Mouse (Mus musculus): ENCODE data around the gene Cntfr.

The Cntfr gene

GRCm38 (mm10) chr4:41696930-41697841 is at the start of gene Cntfr:
Gene Cntfr, minus strand, starts transcription at chr4:41697089.
- peak; percentile 76 for DNase-seq (ENCODE audit: low read depth, low spot score)

- no peak for DNase-seq (ENCODE audit: low read depth, low spot score)
Measured at GRCm38 (mm10) chr4:41745021-41745420, 48.1 kb upstream of the Cntfr start.

GRCm38 (mm10) chr4:41744131-41744530 is 47.2 kb upstream of the Cntfr start:
- no peak for DNase-seq (ENCODE audit: low read depth, low spot score)

DNA sequence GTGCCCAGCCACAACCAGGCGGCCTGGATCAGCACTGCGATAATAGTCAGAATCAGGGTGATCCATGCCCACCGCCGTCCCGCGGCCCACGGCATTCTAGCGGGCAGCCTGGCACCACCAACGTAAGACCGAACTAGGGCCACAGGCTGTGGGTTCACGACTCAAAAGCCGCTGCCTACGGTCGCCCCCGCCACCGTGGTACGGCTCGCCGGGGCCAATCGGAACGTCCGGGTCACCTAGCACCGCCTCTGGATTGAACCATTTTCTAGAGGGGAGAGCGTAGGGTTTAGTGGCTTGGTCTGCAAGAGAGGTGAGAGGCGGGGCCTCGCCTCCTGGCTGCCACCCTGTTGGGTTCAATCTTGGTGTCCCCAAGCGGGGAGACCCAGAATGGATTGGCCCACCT is 44.3 kb upstream of the Cntfr start:
- peak; percentile 99 for DNase-seq (ENCODE audit: low read depth, low spot score)

DNA sequence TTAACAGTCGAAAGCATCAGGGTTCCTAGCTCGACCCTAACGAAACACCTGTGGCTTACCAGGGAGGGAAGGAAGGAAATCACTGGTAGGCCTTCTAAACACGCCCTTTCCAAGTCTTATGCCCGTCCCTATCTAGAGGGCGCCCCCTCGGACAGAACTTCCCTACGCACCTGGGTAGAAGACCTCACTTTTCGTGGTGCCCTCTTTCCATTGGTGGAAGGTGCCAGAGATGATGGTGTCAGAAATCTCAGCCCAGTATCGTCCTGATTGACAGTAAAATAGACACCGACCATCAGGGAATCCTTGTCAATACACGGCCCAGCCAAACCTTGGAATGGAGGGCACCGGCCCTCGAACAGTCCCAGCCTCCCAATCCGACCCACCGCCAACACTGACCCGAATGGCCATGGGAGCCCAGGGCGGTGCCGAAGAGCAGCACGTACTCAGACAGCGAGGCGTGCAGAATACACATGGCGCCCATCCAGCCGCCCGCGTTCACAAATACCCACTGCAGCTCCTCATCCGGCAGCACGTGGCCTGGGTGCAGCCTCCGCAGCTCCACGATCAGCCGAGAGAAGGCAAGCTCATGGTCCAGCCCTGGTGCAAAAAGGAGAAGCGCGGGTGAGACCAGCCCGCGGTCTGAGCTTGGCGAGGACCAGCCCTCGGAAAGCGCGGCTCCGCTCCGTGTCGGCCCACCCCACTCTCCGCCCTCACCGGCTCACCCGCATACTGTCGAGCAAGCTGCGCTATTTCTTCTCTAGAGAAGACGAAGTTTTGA is 43.7 kb upstream of the Cntfr start:
- DNase-seq (ENCODE audit: low read depth, low spot score): peak; percentile 57

DNA sequence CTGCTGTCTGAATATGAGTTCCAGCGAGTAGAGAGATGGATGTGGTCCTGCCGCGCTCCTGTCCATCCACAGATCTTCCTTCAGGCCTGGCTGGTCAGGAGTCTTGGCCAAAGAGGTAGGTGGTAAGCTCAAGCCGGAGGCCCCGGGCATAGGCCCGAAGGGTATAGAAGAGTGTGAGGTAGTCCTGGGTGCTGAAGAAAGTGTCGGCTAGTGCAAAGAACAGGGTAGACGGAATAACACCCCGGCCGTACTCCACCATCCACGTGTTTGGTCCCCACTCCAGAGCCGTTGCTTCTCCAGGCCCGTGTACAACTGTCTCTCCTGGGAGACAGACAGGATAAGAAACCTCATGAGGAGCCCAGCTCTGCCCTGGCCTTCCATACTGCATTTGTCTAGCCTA is 42.4 kb upstream of the Cntfr start:
- no peak for DNase-seq (ENCODE audit: low read depth, low spot score)

GRCm38 (mm10) chr4:41738256-41738603 is 41.3 kb upstream of the Cntfr start:
- no peak for DNase-seq (ENCODE audit: low read depth, low spot score)

- DNase-seq (ENCODE audit: low read depth, low spot score): peak; percentile 65
Measured at GRCm38 (mm10) chr4:41737602-41738255, 40.8 kb upstream of the Cntfr start.

GRCm38 (mm10) chr4:41731052-41731765 is 34.3 kb upstream of the Cntfr start, which contains the start of gene Arid3c:
Gene Arid3c, minus strand, starts transcription at chr4:41731142.
- peak; percentile 59 for DNase-seq (ENCODE audit: low read depth, low spot score)

- DNase-seq (ENCODE audit: low read depth, low spot score): no peak
Measured at GRCm38 (mm10) chr4:41726826-41727621, 30.1 kb upstream of the Cntfr start.

DNA sequence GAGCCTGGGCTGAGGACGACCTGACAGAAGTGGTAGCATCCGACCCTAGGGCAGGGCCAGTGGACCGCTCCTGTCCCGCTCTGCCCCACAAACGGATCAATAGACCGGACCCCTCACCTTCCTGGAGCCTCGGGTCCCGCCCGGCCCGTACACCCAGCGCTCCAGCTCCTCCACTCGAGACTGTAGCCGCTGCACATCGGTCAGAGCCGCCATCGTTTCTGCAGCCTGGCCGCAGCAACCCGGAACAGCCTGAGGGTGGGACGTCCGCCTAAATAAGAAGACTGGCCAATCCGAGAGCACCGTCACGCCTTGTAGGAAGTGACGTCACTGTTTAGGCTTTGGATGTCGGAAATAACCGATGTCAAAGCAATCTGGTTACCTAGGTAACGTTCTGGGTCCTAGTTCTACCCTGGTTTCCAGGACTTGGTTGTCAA is 26.0 kb upstream of the Cntfr start, which contains the start of gene Dctn3:
TSS of gene Dctn3 (minus strand) at position 253 of the 434 bp plus-strand sequence.
- DNase-seq (ENCODE audit: low read depth, low spot score): peak; percentile 99

DNA sequence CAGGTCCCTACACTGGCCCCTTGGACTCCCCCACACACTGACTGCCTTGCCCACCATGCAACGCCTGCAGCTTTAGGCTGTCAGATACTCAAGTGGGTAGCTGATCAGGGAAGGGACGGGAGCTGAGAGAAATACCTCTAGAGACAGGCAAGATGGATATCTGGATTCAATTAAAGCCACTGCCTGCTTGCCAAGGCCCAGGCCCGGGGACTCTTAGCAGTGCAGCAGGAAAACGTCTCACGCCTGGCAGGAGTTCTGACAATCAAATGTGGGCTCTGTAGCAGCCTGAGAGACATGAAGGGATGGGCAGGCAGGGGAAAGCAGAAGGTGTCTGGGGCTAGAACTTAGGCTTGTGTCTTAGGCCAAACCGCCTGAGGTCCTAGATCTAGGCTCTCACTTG is 19.9 kb upstream of the Cntfr start:
- no peak for DNase-seq (ENCODE audit: low read depth, low spot score)

DNA sequence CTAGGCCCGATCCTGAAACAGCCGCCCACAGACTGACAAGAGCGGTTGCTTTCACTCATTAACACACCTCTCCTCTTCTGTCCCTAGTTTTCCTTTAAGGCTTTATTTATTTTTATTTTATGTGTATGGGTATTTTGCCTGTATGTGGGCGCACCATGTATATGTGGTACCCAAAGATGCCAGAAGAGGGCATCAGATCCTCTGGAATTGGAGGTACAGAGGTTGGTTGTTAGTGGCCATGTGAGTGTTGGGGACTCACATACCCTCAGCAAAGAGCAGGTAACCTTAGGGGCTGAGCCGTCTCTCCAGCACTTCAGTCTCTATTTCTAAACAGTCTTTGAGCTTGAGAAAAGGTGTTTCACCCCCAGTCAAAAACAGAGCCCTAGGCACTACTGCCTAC is 18.7 kb upstream of the Cntfr start:
- DNase-seq (ENCODE audit: low read depth, low spot score): peak; percentile 51

- DNase-seq (ENCODE audit: low read depth, low spot score): no peak
Measured at GRCm38 (mm10) chr4:41715082-41715481, 18.2 kb upstream of the Cntfr start.

- DNase-seq (ENCODE audit: low read depth, low spot score): peak; percentile 75
Measured at GRCm38 (mm10) chr4:41714276-41714675, 17.4 kb upstream of the Cntfr start.

DNA sequence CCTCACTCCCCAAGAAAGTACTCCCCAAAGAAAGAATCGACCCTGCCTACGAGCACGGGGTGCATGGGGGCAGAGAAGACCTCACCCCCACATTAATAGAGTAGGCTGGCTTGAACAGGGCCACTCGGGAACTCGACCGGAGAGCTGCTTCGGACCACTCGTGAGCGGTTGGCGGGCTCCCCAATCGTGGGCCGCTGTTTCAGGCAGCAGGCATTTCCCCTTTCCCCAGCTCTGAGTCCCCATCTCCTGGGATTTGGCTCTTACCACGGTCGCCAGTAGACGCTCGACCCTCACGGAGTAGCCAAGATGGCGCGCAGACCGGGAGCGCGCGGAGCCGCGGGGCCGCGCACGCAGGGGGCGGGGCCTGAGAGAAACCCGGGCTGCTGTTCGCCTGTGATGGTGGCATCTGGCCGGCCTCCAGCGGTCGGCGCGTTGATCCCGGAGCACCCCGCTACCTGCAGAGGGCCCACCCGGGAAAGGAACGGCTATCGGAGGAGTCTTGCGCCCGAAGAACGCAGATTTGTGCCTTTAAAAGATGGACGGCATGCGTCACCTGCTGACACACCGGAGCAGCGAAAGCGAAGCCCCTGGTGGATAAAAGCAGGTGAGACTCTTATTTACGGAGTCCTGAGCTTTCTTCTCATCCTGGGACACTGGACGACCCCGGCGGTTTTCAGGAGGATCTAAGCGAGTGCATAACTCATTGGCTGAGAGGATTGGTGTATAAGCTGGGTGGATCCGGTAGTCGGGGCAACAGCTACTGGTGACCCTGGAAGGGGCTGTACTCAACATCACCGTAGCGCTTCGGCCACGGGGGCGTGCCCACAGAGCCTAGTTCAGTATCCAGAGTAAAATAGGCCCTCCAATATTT is 16.5 kb upstream of the Cntfr start, which contains the start of gene Rpp25l:
TSS of gene Rpp25l (minus strand) at position 338 of the 871 bp plus-strand sequence.
- peak; percentile 85 for DNase-seq (ENCODE audit: low read depth, low spot score)

GRCm38 (mm10) chr4:41712421-41713196 is 15.7 kb upstream of the Cntfr start:
- DNase-seq (ENCODE audit: low read depth, low spot score): peak; percentile 16

- peak; percentile 84 for DNase-seq (ENCODE audit: low read depth, low spot score)
Measured at GRCm38 (mm10) chr4:41711705-41712375, 15.0 kb upstream of the Cntfr start.

Data from R1 (cell line).